17 mouse cellular contexts compared by ENCODE assay signal in the genomic region with DNA sequence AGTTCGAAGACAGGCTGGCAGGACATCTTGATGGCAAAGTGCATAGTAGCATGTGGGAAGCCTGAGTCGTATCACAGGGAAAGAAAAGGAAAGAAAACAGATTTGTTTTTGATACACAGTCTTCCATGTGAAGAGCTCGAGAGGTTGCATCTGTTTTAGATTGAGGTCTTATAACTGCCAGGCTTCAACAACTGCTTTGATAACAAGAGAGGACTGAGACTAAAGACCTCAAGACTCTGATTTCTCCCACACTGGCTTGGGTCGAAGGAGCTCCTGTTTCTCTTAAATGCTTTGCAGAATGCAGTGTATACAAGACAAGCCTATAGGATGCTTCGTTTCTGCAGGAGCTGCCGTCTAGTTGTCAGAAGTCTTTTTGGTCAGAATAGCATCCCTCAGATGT.
"Had no signal": no experiment of that assay in that cellular context is flagged by ENCODE, and none has a peak within 500 bp of the region (broad histone marks: within the 10 kb centered on the region; RNA-seq: fewer than 3 reads in every experiment).

No protein-coding gene starts in this region.

- H3K4me3 ChIP-seq: lung, embryonic 15.5 days; megakaryocyte, embryonic 14.5 days; midbrain, embryonic 12.5 days; neural tube, embryonic 12.5 days; stomach, embryonic 15.5 days had no signal

- H3K4me1 ChIP-seq: lung, embryonic 15.5 days; megakaryocyte, embryonic 14.5 days; neural tube, embryonic 12.5 days; stomach, embryonic 15.5 days had no signal

- H3K27me3 ChIP-seq: lung, embryonic 15.5 days; megakaryocyte, embryonic 14.5 days; midbrain, embryonic 12.5 days; neural tube, embryonic 12.5 days; stomach, embryonic 15.5 days had no signal

- H3K36me3 ChIP-seq: lung, embryonic 15.5 days; midbrain, embryonic 12.5 days; neural tube, embryonic 12.5 days; stomach, embryonic 15.5 days had no signal

- H3K9me3 ChIP-seq: lung, embryonic 15.5 days; megakaryocyte, embryonic 14.5 days; midbrain, embryonic 12.5 days; neural tube, embryonic 12.5 days had no signal

- ATAC-seq: liver, postnatal 0 days; lung, postnatal 0 days; midbrain, embryonic 16.5 days had no signal

- H3K4me2 ChIP-seq: lung, embryonic 15.5 days; midbrain, embryonic 12.5 days; neural tube, embryonic 12.5 days; stomach, embryonic 15.5 days had no signal

- H3K27ac ChIP-seq: lung, embryonic 15.5 days; macrophage; midbrain, embryonic 12.5 days; neural tube, embryonic 12.5 days; stomach, embryonic 15.5 days; stomach, postnatal 0 days had no signal

- DNase-seq: liver, postnatal 0 days; lung, adult 2 months; lung, postnatal 14 days; lung, postnatal 36 days; midbrain, embryonic 14.5 days; right cerebral cortex, postnatal 14 days; thymus, adult 2 months; thymus, postnatal 25 days had no signal

- H3K9ac ChIP-seq: liver, postnatal 0 days; lung, embryonic 15.5 days; midbrain, embryonic 12.5 days; neural tube, embryonic 12.5 days; stomach, embryonic 15.5 days had no signal
